Mouse (Mus musculus) left cerebral cortex, postnatal 25 days (tissue): ENCODE measurements around the gene Rpl7a. TPM values are rescaled to one million over a fixed set of nuclear protein-coding genes. Genes with fewer than 3 reads are reported as not detected.

Experiments used
- DNase-seq, 2 experiments: peaks; one replicate each; pipeline ENCODE4 v3.0.0; 2022; ENCODE audit warnings: low spot score in 2 of 2, mixed read lengths in 1 of 2
- intact Hi-C: fragments of 180-260 bp; cut with DNase I; formaldehyde crosslinking; loops from one replicate; pipeline ENCODE4 v1.15.1; 2025
- total RNA-seq, 2 experiments: library from RNA; stranded (reverse); gene quantifications; 2 replicates each; pipeline ENCODE4 v1.2.3; 2021

Gene Rpl7a
- total RNA-seq, 2 experiments from 2014 or later = 229 to 238 TPM

GRCm38 (mm10) chr2:26912253-26912770 lies 1.7 kb downstream of the Rpl7a start:
- intact Hi-C loops = loop anchor here (5.0 to 10.0 kb wide), 3 partner anchors 100 to 468 kb away; partner anchors contain the start of genes Sec16a and Slc2a6

GRCm38 (mm10) chr2:26913416-26914147 lies 3.0 kb downstream of the Rpl7a start:
- no peak for DNase-seq
- intact Hi-C loops = loop anchor here (5.0 to 10.0 kb wide), 3 partner anchors 99 to 469 kb away; partner anchors contain the start of genes Sec16a and Slc2a6

More at GRCm38 (mm10) chr2:26912253-26912770, 1.7 kb downstream of the Rpl7a start:
- DNase-seq = no peak

- intact Hi-C loops = loop anchor here (5.0 to 10.0 kb wide), 3 partner anchors 98 to 470 kb away; partner anchors contain the start of genes Sec16a and Slc2a6
- DNase-seq = no peak
These were observed 3.8 kb downstream of the Rpl7a start for GRCm38 (mm10) chr2:26914148-26914941.

GRCm38 (mm10) chr2:26915927-26916728 lies 5.6 kb downstream of the Rpl7a start, which contains the start of the genes Surf2 and Surf1:
TSS of gene Surf2 (plus strand) at chr2:26916367.
TSS of gene Surf1 (minus strand) at chr2:26916530.
- DNase-seq = peak; percentile 88 to 94
- intact Hi-C loops = loop anchor here (10.0 kb wide), 1 partner anchor 471 kb away; the partner anchor contains the start of gene Sec16a

- intact Hi-C loops = loop anchor here (10.0 kb wide), 1 partner anchor 472 kb away; the partner anchor contains the start of gene Sec16a
- no peak for DNase-seq
These were observed 6.2 kb downstream of the Rpl7a start for GRCm38 (mm10) chr2:26916738-26917137.

GRCm38 (mm10) chr2:26919684-26920083 lies 9.1 kb downstream of the Rpl7a start:
- DNase-seq = no peak
- intact Hi-C loops = loop anchor here (10.0 kb wide), 1 partner anchor 475 kb away; the partner anchor contains the start of gene Sec16a

GRCm38 (mm10) chr2:26920190-26920855 lies 9.8 kb downstream of the Rpl7a start:
- no peak for DNase-seq
- intact Hi-C loops = no loop called here

- no peak for DNase-seq
- intact Hi-C loops = no loop called here
These were observed 11.2 kb downstream of the Rpl7a start for GRCm38 (mm10) chr2:26921784-26922183.

- no peak for DNase-seq
- intact Hi-C loops = no loop called here
These were observed 17.3 kb downstream of the Rpl7a start for GRCm38 (mm10) chr2:26927745-26928476.

- peak; percentile 59 to 85 for DNase-seq
- intact Hi-C loops = loop anchor here (2.0 to 5.0 kb wide), 3 partner anchors 82 to 306 kb away; no protein-coding TSS in a partner anchor
These were observed 19.8 kb downstream of the Rpl7a start for GRCm38 (mm10) chr2:26930390-26930789.

- intact Hi-C loops = loop anchor here (1.0 to 5.0 kb wide), 2 partner anchors 32 to 80 kb away; partner anchors contain the start of gene Rexo4
- no peak for DNase-seq
These were observed 22.1 kb downstream of the Rpl7a start for GRCm38 (mm10) chr2:26932473-26933303.

GRCm38 (mm10) chr2:26933304-26934055 lies 22.9 kb downstream of the Rpl7a start, which contains the start of the genes Surf4 and Stkld1:
TSS of gene Surf4 (minus strand) at chr2:26933928.
TSS of gene Stkld1 (plus strand) at chr2:26934047.
- intact Hi-C loops = loop anchor here (1.0 to 5.0 kb wide), 2 partner anchors 31 to 79 kb away; partner anchors contain the start of gene Rexo4
- DNase-seq = peak; percentile 94

GRCm38 (mm10) chr2:26935286-26935685 lies 24.7 kb downstream of the Rpl7a start:
- DNase-seq = no peak
- intact Hi-C loops = no loop called here

- no peak for DNase-seq
- intact Hi-C loops = no loop called here
These were observed 25.9 kb downstream of the Rpl7a start for GRCm38 (mm10) chr2:26936425-26936824.

- no peak for DNase-seq
- intact Hi-C loops = no loop called here
These were observed 31.0 kb downstream of the Rpl7a start for GRCm38 (mm10) chr2:26941539-26941938.

GRCm38 (mm10) chr2:26943253-26943652 lies 32.7 kb downstream of the Rpl7a start:
- intact Hi-C loops = no loop called here
- DNase-seq = no peak
